Mouse (Mus musculus) midbrain, embryonic 12.5 days (tissue): ENCODE measurements around the gene Uqcc1. TPM values are rescaled to one million over a fixed set of nuclear protein-coding genes. Genes with fewer than 3 reads are reported as not detected.
A peak's percentile ranks its signal among the peaks of the same experiment; 100 is the strongest.

Experiments used
- ATAC-seq: fragments of 200-750 bp; cut with Nextera tagmentation; 2 replicates; pipeline ENCODE4 v1.8.0; 2017; ENCODE audit warnings: low read depth, moderate TSS enrichment, moderate library complexity; ENCODE audit not compliant: low FRiP score
- H3K27ac ChIP-seq: fragments of 300-500 bp; sonication (generic); replicated peaks from 2 replicates; pipeline ENCODE4 v1.5.1; 2016; ENCODE audit warnings: mild to moderate bottlenecking
- H3K27me3 ChIP-seq: fragments of 300-500 bp; sonication (generic); 2 replicates; pipeline ENCODE4 v1.6.1; 2016; ENCODE audit warnings: mild to moderate bottlenecking
- H3K36me3 ChIP-seq: fragments of 300-500 bp; sonication (generic); 2 replicates; pipeline ENCODE4 v1.6.1; 2016
- H3K4me1 ChIP-seq: fragments of 300-500 bp; sonication (generic); 2 replicates; pipeline ENCODE4 v1.6.1; 2016
- H3K4me2 ChIP-seq: fragments of 300-500 bp; sonication (generic); replicated peaks from 2 replicates; pipeline ENCODE4 v1.6.1; 2016; ENCODE audit warnings: mild to moderate bottlenecking, moderate library complexity
- H3K4me3 ChIP-seq: fragments of 300-500 bp; sonication (generic); 2 replicates; pipeline ENCODE4 v1.5.1; 2016; ENCODE audit warnings: mild to moderate bottlenecking
- H3K9ac ChIP-seq: fragments of 300-500 bp; sonication (generic); replicated peaks from 2 replicates; pipeline ENCODE4 v1.6.1; 2016; ENCODE audit warnings: mild to moderate bottlenecking, moderate library complexity
- H3K9me3 ChIP-seq: fragments of 300-500 bp; sonication (generic); 2 replicates; pipeline ENCODE4 v1.6.1; 2016; ENCODE audit warnings: mild to moderate bottlenecking
- WGBS: fragments of 180-500 bp; shearing (Covaris S2); methylation state at CpG from one replicate; pipeline ENCODE4 v1.1.7; 2016; 5-methylcytosine and 5-hydroxymethylcytosine counted together
- polyA plus RNA-seq: library from polyadenylated mRNA; unstranded; fragments of >200 nt; fragmentation: Nextera tagmentation; extraction: Ambion mirVana; gene quantifications from 2 replicates; pipeline ENCODE4 v1.2.1, GENCODE M21; 2016

Gene Uqcc1
- polyA plus RNA-seq, 1 experiment from 2014 or later, result 87.6 TPM

DNA sequence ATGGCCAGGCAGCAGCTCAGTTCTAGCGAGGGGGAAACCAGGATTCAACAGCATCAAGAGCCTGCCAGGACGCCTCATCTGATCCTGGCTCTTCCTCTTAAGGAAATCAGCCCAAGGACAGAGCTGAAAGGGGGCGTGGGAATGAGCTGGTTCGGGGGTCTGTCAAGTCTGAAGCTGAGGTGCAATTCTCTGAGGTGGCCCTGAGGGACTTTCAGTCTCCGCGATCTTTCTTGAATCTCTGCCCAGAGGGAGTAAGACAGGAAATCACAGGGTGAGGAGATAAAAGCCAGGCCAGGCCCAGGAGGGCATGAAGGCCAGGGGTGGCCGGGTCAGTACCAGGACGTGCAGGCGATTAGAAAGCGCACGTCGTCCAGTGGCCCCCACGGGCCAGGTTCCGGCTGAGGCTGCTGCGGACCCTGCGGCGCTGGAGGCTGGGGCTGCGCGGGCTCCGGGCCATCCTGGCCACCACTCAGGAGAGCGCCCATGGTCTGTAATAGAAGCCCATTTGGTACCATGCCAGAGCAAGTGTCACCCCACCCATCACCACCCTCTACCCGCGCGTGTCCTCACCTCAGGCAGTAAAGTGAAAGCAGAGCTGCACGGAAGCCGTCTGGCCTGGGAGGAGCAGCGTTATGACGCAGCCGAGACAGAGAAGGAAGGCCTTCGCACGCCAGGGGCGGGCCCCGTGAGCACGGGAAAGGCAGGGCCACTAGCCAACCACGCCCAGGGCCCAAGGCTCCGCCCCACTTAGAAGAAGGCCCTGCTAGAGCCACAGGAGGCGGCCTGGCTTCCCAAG lies 111.3 kb downstream of the Uqcc1 start:
- peaks cover 42% of the 10 kb centered on the region for H3K36me3 ChIP-seq
- 3% methylated on average over 37 of the region's 37 CpGs for WGBS
- ATAC-seq, result peak; percentile 94

DNA sequence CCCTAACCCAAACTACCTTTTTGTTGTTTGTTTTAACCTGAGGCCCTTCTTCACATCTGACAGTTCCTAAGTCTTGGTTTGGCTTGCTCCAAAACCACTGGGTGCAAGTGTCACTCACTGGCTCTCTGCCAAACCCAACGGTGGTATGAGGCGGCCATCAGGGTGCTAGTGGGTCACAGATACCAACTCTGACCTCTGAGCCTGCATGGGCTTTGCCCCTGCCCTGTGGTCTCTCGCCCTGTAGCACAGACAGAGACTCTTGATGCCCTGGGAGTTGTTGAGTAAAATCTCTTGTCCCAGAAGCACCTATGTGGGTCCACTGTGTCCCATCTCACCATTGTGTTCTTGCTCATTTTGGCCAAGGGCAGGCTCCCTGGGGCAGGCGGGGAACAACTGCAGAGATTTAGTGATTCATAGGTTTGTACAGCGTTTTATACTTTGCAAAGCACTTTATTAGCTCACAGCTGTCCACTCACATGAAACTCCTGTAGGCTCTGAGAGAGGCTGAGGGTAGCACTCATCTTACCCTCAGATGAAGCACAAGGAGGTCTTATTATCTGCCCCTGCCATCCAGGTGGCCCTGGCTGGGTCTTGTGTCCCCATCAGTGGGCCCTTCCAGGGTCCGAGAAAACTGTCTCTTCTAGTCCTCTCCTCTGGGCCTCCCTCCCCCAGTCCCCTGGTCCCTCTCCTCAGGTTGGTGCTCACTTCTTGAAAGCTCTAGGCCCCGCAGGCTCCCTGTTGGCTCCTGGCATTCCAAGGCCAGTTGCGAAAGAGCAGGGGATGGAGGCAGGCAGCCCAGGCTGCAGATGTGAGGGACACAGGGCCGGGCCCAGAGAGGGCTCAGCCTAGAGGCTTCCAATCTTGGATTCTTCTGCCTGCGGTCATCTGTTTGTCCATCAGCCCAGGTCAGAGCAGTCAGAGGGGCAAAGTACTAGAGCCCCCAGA lies 112.5 kb downstream of the Uqcc1 start:
- no peak for ATAC-seq
- no peaks in the 10 kb centered on the region for H3K27me3 ChIP-seq
- no peaks in the 10 kb centered on the region for H3K9me3 ChIP-seq
- H3K9ac ChIP-seq, result no peak overlapping the region
- H3K36me3 ChIP-seq, result peaks cover 30% of the 10 kb centered on the region
- peaks cover 16% of the 10 kb centered on the region for H3K4me1 ChIP-seq
- no peak overlapping the region for H3K4me2 ChIP-seq
- no peak overlapping the region for H3K27ac ChIP-seq
- WGBS, result 78% methylated on average over 10 of the region's 10 CpGs
- H3K4me3 ChIP-seq, result no peak overlapping the region

More for the DNA sequence above, 111.3 kb downstream of the Uqcc1 start:
- Histone ChIP-seq H3K4me2 (peak overlapping the region; percentile 86), H3K27ac (peak overlapping the region; percentile 74), H3K9me3 (no peaks in the 10 kb centered on the region), H3K4me3 (peak overlapping the region; percentile 53), H3K27me3 (no peaks in the 10 kb centered on the region), H3K4me1 (peaks cover 16% of the 10 kb centered on the region), H3K9ac (peak overlapping the region; percentile 68)

GRCm38 (mm10) chr2:155816179-155816578 lies 113.9 kb downstream of the Uqcc1 start:
- Histone ChIP-seq H3K9ac (no peak overlapping the region), H3K9me3 (no peaks in the 10 kb centered on the region), H3K4me3 (no peak overlapping the region), H3K27ac (no peak overlapping the region), H3K4me2 (no peak overlapping the region), H3K4me1 (peaks cover 16% of the 10 kb centered on the region), H3K36me3 (peaks cover 18% of the 10 kb centered on the region), H3K27me3 (no peaks in the 10 kb centered on the region)
- 100% methylated on average over 1 of the region's 1 CpGs for WGBS
- ATAC-seq, result no peak

DNA sequence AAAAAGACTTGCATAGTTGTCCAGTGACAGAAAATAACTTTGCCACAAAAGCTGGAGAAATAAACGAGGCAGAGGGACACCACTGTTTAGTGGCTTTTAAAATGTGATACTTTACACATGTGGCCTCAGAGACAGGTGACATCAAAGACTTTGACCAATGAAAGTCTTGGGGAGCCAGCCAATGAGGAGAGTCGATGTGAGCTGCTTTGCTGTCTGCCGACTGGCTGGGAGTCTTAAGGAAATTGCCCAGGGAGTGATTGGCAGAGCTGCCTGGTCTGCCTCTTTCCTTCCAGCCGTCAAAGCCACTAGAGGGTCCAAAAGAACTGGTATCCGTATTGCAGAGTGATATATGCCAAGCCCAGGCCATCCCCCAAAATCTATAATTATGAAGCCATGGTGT lies 115.3 kb downstream of the Uqcc1 start:
- Histone ChIP-seq H3K9me3 (no peaks in the 10 kb centered on the region), H3K27me3 (no peaks in the 10 kb centered on the region), H3K4me2 (no peak overlapping the region), H3K4me3 (no peak overlapping the region), H3K36me3 (0 out of 2 replicates have a peak, but pooled peaks cover 4% of the 10 kb centered on the region), H3K4me1 (peaks cover 16% of the 10 kb centered on the region), H3K27ac (no peak overlapping the region), H3K9ac (no peak overlapping the region)
- ATAC-seq, result no peak
- WGBS, result 40% methylated on average over 5 of the region's 5 CpGs

- Histone ChIP-seq H3K4me2 (no peak overlapping the region), H3K27me3 (no peaks in the 10 kb centered on the region), H3K4me3 (no peak overlapping the region), H3K27ac (no peak overlapping the region), H3K36me3 (0 out of 2 replicates have a peak, but pooled peaks cover 4% of the 10 kb centered on the region), H3K9me3 (no peaks in the 10 kb centered on the region), H3K4me1 (no peaks in the 10 kb centered on the region), H3K9ac (no peak overlapping the region)
- WGBS, result 93% methylated on average over 4 of the region's 4 CpGs
- no peak for ATAC-seq
Observed at GRCm38 (mm10) chr2:155812637-155813036, 117.5 kb downstream of the Uqcc1 start.

DNA sequence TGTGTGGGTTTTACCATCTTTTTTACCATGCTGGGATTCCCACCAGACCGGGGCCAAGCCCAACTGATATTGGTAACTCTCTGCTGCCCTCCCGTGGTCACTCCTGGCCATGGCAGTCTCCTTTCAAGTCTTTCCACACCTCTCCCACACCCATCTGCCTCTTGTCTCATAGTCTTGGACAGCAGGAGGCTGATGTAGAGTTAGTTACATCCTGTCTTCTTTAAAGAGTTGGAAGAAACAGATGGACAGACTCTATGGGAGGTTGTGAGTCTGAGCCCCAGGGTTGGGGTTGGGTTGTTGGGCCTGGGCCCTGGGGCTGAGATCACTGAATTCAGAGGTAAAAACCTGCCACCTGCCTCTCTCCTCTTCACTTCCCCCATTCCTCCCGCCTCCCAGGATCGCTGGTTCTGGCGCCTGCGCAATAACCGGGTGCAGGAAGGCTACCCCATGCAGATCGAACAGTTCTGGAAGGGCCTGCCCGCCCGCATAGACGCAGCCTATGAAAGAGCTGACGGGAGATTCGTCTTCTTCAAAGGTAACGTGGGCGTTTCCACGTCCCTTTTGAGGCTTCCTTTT lies 118.2 kb downstream of the Uqcc1 start:
- Histone ChIP-seq H3K4me3 (no peak overlapping the region), H3K27ac (no peak overlapping the region), H3K4me2 (no peak overlapping the region), H3K4me1 (no peaks in the 10 kb centered on the region), H3K9me3 (no peaks in the 10 kb centered on the region), H3K9ac (no peak overlapping the region), H3K27me3 (no peaks in the 10 kb centered on the region), H3K36me3 (0 out of 2 replicates have a peak, but pooled peaks cover 4% of the 10 kb centered on the region)
- no peak for ATAC-seq
- WGBS, result 42% methylated on average over 16 of the region's 16 CpGs

- Histone ChIP-seq H3K27me3 (no peaks in the 10 kb centered on the region), H3K9me3 (no peaks in the 10 kb centered on the region), H3K4me3 (no peak overlapping the region), H3K4me1 (no peaks in the 10 kb centered on the region), H3K36me3 (no peaks in the 10 kb centered on the region), H3K9ac (no peak overlapping the region), H3K4me2 (no peak overlapping the region), H3K27ac (no peak overlapping the region)
- WGBS, result 90% methylated on average over 4 of the region's 4 CpGs
- no peak for ATAC-seq
Observed at GRCm38 (mm10) chr2:155809620-155810019, 120.5 kb downstream of the Uqcc1 start.

- no peaks in the 10 kb centered on the region for H3K27me3 ChIP-seq
- no peak overlapping the region for H3K9ac ChIP-seq
- H3K36me3 ChIP-seq, result no peaks in the 10 kb centered on the region
- H3K4me2 ChIP-seq, result no peak overlapping the region
- H3K4me1 ChIP-seq, result no peaks in the 10 kb centered on the region
- no peaks in the 10 kb centered on the region for H3K9me3 ChIP-seq
- no peak overlapping the region for H3K4me3 ChIP-seq
- 81% methylated on average over 3 of the region's 4 CpGs for WGBS
- ATAC-seq, result no peak
- no peak overlapping the region for H3K27ac ChIP-seq
Observed at GRCm38 (mm10) chr2:155807408-155807807, 122.7 kb downstream of the Uqcc1 start.

DNA sequence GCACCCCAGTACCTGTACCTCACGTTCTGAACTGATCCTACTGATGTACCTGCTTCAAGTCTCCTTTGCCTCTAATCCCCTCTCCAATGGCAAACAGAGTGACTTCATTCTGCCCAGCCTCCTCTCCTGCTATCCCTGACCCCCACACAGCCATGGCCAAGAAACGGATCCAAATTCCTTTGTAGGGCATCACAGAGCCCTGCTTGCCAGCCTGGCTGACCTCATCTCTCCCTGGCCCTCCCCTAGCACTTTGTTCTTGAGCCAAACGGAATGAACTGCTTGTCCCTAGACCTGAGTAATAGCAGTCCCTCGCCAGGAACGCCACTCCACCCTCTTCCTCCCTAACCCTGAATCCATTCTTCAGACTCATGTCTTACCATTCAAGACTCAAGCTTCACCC lies 123.6 kb downstream of the Uqcc1 start:
- no peak for ATAC-seq
- no peaks in the 10 kb centered on the region for H3K36me3 ChIP-seq
- H3K27me3 ChIP-seq, result no peaks in the 10 kb centered on the region
- no peak overlapping the region for H3K4me2 ChIP-seq
- H3K4me1 ChIP-seq, result no peaks in the 10 kb centered on the region
- H3K27ac ChIP-seq, result no peak overlapping the region
- no peak overlapping the region for H3K4me3 ChIP-seq
- H3K9me3 ChIP-seq, result no peaks in the 10 kb centered on the region
- H3K9ac ChIP-seq, result no peak overlapping the region
- WGBS, result 76% methylated on average over 5 of the region's 5 CpGs

GRCm38 (mm10) chr2:155805925-155806255 lies 124.2 kb downstream of the Uqcc1 start:
- Histone ChIP-seq H3K4me3 (no peak overlapping the region), H3K9ac (no peak overlapping the region), H3K36me3 (no peaks in the 10 kb centered on the region), H3K9me3 (no peaks in the 10 kb centered on the region), H3K4me1 (no peaks in the 10 kb centered on the region), H3K27ac (no peak overlapping the region), H3K4me2 (no peak overlapping the region), H3K27me3 (no peaks in the 10 kb centered on the region)
- no peak for ATAC-seq
- 79% methylated on average over 6 of the region's 6 CpGs for WGBS

GRCm38 (mm10) chr2:155805231-155805924 lies 124.7 kb downstream of the Uqcc1 start:
- Histone ChIP-seq H3K4me3 (no peak overlapping the region), H3K27me3 (no peaks in the 10 kb centered on the region), H3K36me3 (no peaks in the 10 kb centered on the region), H3K4me2 (no peak overlapping the region), H3K9me3 (no peaks in the 10 kb centered on the region), H3K27ac (no peak overlapping the region), H3K4me1 (no peaks in the 10 kb centered on the region), H3K9ac (no peak overlapping the region)
- no peak for ATAC-seq
- WGBS, result 66% methylated on average over 6 of the region's 6 CpGs
